Mouse (Mus musculus) megakaryocyte, embryonic 14.5 days (primary cell): ENCODE results near the gene Pdxk. TPM values are rescaled to one million over a fixed set of nuclear protein-coding genes. Genes with fewer than 3 reads are reported as not detected.

ENCODE experiments used
- H3K27me3 ChIP-seq: replicated peaks from 2 replicates; pipeline ENCODE3; 2012; ENCODE audit warnings: inconsistent platforms
- H3K36me3 ChIP-seq: replicated peaks from 2 replicates; pipeline ENCODE3; 2012; ENCODE audit warnings: low read length, inconsistent platforms, mixed read lengths
- H3K4me1 ChIP-seq: 2 replicates; pipeline ENCODE4 v1.6.1; 2012; ENCODE audit warnings: inconsistent platforms
- H3K4me3 ChIP-seq: replicated peaks from 2 replicates; pipeline ENCODE3; 2012; ENCODE audit warnings: moderate library complexity, mild to moderate bottlenecking, inconsistent platforms
- H3K9me3 ChIP-seq: 2 replicates; pipeline ENCODE4 v1.6.1; 2012; ENCODE audit warnings: inconsistent platforms
- FLI1 ChIP-seq: IDR thresholded peaks from 2 replicates; pipeline ENCODE4 v1.6.1; 2012; ENCODE audit warnings: low read length, inconsistent platforms, mixed read lengths
- GATA1 ChIP-seq: IDR thresholded peaks from 3 replicates; pipeline ENCODE4 v1.6.1; 2012; ENCODE audit warnings: mixed read lengths, low read length, inconsistent platforms, borderline replicate concordance
- polyA plus RNA-seq: library from polyadenylated mRNA; stranded (reverse); fragments of >175 nt; gene quantifications from 2 replicates; pipeline ENCODE4 v1.2.3, GENCODE M21; 2012; ENCODE audit warnings: low replicate concordance; ENCODE audit not compliant: insufficient read depth

The Pdxk gene
- polyA plus RNA-seq, 1 experiment: 10.9 TPM

DNA sequence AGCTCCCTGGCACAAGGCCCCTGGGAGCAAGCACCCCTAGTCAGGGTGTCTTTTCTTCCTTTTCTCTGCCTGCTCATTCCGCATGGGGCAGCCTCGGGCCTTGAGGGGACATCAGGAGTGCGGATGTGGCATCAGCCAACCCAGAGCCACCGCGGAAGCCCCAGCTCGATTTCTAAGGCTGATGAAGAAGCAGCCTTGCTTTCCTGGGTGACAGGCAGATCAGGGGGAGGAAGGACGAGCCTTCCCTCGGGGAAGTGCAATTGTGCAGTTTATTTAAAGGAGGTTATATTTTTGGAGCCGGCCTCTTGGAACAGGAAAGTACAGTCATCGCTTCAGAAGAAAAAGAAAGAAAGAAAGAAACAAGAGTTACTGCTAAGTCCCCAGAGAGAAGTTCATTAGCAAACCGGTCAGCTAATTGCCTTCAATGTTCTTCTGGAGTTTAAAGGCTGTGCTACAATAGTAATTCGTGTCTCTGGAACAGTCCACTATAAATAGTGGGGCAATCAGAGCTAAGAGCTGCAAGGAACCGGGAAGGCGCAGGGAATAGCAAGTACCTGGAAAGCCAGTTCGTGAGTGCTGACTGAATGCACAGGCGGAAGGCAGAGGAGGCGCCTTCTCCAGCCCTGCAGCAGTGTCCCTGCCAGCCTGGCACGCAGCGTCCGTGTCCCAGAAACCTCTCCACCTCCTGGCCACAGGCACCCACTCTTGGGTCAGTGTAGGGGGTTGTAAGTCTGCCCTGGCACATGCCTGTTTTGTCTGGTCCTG lies 76.4 kb downstream of the Pdxk start:
- H3K27me3 ChIP-seq: peaks cover 2% of the 10 kb centered on the region
- H3K9me3 ChIP-seq: no peaks in the 10 kb centered on the region
- H3K4me3 ChIP-seq: peak overlapping the region; percentile 88
- TF ChIP-seq GATA1 (no peak), FLI1 (no peak)
- H3K36me3 ChIP-seq: peaks cover 10% of the 10 kb centered on the region
- peaks cover 87% of the 10 kb centered on the region for H3K4me1 ChIP-seq

Other genes starting within 250 kb of the Pdxk start
- 11.0 and 13.6 TPM in 2 replicates for gene Trappc10, start 220.3 kb downstream of the Pdxk start, polyA plus RNA-seq
- 205 and 237 TPM in 2 replicates for gene Agpat3, start 112.5 kb downstream of the Pdxk start, polyA plus RNA-seq
- 67.0 and 210 TPM in 2 replicates for gene Rrp1, start 51.9 kb downstream of the Pdxk start, polyA plus RNA-seq
- 8.0 and 101 TPM in 2 replicates for gene Cstb, start 39.3 kb downstream of the Pdxk start, polyA plus RNA-seq
- not detected in 2 replicates for gene Olfr1358, start 52.5 kb upstream of the Pdxk start, polyA plus RNA-seq
- 13.1 and 13.2 TPM in 2 replicates for gene Ilvbl, start 109.4 kb upstream of the Pdxk start, polyA plus RNA-seq
- gene Syde1, start 127.0 kb upstream of the Pdxk start, polyA plus RNA-seq: 2.0 and 2.8 TPM in 2 replicates
- 0.12 TPM in 1 of 2 replicates, not detected in the other for gene Olfr1357, start 153.1 kb upstream of the Pdxk start, polyA plus RNA-seq